Comparison of ENCODE assay signal across 8 mouse cellular contexts in the genomic region with DNA sequence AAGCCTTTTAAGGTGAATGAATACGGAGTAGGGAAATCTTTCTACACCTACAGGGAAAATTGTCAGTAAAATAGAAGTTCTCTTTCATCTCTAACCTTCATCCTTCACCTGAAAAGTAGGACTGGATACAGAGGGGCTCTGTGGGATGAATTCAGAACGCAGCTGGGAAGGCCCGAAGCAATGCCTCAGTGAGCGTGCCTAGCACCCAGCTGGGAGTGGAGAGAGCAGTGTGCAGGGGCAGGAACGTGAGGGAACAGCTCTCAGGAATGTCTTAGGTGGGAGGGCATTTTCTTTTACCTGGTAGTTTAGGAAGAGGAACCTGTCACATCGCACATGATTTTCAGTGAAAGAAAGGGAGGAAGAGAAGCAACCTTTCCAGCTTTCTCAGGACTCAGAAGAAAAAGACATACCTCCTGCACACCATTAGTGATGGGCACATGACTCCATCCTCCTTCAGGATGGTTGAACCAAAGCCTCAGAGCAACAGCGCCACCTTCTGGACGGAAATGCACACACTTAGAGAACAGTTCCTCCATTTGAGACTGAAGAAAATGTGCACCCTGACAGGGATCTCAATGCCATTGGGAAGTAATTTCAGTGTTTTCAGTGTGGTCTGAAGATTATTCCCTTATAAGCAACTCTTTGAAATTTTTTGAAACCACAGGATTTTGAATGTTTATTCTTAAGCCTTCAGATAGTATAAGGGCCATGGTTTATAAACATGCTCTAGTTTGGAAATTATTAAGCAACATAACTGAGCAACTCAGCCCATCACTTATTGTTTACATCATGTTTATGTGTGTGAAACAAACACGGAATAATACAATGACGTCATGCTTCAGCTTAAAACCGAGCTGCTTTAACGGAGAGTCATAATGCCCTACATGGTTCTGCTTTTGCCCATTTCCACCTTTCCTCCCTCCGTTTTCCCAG.
DNase-seq lines count a peak whose midpoint lies in the region; ATAC-seq and TF ChIP-seq lines count a peak whose summit lies in the region.

No protein-coding gene starts in this region.

- no peaks in the 10 kb centered on the region for H3K4me1 ChIP-seq in thymus, adult 2 months (replicated peaks; ENCODE audit: control insufficient read depth, insufficient read depth, low read length)
- H3K4me1 ChIP-seq in intestine, postnatal 0 days (replicated peaks; ENCODE audit: control insufficient read depth, insufficient read depth, low read length) = 0 out of 2 replicates have a peak, but pooled peaks cover 4% of the 10 kb centered on the region
- H3K4me1 ChIP-seq in midbrain, embryonic 16.5 days (ENCODE audit: control insufficient read depth, insufficient read depth, low read length) = no peaks in the 10 kb centered on the region
- H3K4me1 ChIP-seq in stomach, embryonic 15.5 days = no peaks in the 10 kb centered on the region

- TF ChIP-seq POLR2A in thymus, adult 2 months (IDR thresholded peaks at IDR 0.05; ENCODE audit: control insufficient read depth, extremely low read depth, insufficient read depth, low read length, poor library complexity) = no peak

- TF ChIP-seq CTCF in thymus, adult 2 months (IDR thresholded peaks at IDR 0.05; ENCODE audit: borderline replicate concordance, control insufficient read depth, extremely low read depth, insufficient read depth, low read length, poor library complexity) = no peak
- TF ChIP-seq CTCF in intestine, postnatal 0 days (IDR thresholded peaks at IDR 0.05; ENCODE audit: low read depth) = peak; percentile 97

- H3K4me3 ChIP-seq in thymus, adult 2 months (ENCODE audit: control insufficient read depth, insufficient read depth, low read length) = no peak overlapping the region
- no peak overlapping the region for H3K4me3 ChIP-seq in intestine, postnatal 0 days (ENCODE audit: low read depth, low read length)
- H3K4me3 ChIP-seq in midbrain, embryonic 16.5 days (ENCODE audit: low read depth, low read length) = no peak overlapping the region
- no peak overlapping the region for H3K4me3 ChIP-seq in stomach, embryonic 15.5 days (replicated peaks)

- H3K9ac ChIP-seq in intestine, postnatal 0 days (ENCODE audit: low read depth, low read length) = no peak overlapping the region
- H3K9ac ChIP-seq in midbrain, embryonic 16.5 days (ENCODE audit: low read depth, low read length) = no peak overlapping the region
- H3K9ac ChIP-seq in stomach, embryonic 15.5 days = no peak overlapping the region

- H3K4me2 ChIP-seq in intestine, postnatal 0 days (replicated peaks; ENCODE audit: low read depth) = no peak overlapping the region
- H3K4me2 ChIP-seq in midbrain, embryonic 16.5 days (ENCODE audit: low read length) = no peak overlapping the region
- H3K4me2 ChIP-seq in stomach, embryonic 15.5 days = no peak overlapping the region

- H3K9me3 ChIP-seq in intestine, postnatal 0 days (ENCODE audit: control insufficient read depth) = no peaks in the 10 kb centered on the region
- H3K9me3 ChIP-seq in midbrain, embryonic 16.5 days (replicated peaks; ENCODE audit: control insufficient read depth, low read length, poor library complexity, severe bottlenecking) = no peaks in the 10 kb centered on the region
- no peaks in the 10 kb centered on the region for H3K9me3 ChIP-seq in stomach, embryonic 15.5 days

- 37% methylated on average over 13 of the region's 13 CpGs for WGBS in thymus, adult 2 months
- WGBS in intestine, postnatal 0 days = 30% methylated on average over 13 of the region's 13 CpGs
- 25% methylated on average over 13 of the region's 13 CpGs for WGBS in midbrain, embryonic 16.5 days
- WGBS in stomach, embryonic 15.5 days = 28% methylated on average over 13 of the region's 13 CpGs

- ATAC-seq in intestine, postnatal 0 days = peak; percentile 65
- ATAC-seq in midbrain, embryonic 16.5 days = peak; percentile 86
- peak; percentile 39; the same call in 1 of the 2 replicates for ATAC-seq in stomach, embryonic 15.5 days (ENCODE audit: insufficient read depth, low FRiP score, low read depth)

- no peaks in the 10 kb centered on the region for H3K27me3 ChIP-seq in thymus, adult 2 months (ENCODE audit: control insufficient read depth, insufficient read depth, low read length)
- no peaks in the 10 kb centered on the region for H3K27me3 ChIP-seq in intestine, postnatal 0 days (replicated peaks; ENCODE audit: control insufficient read depth, insufficient read depth, low read length)
- no peaks in the 10 kb centered on the region for H3K27me3 ChIP-seq in midbrain, embryonic 16.5 days (ENCODE audit: control insufficient read depth, insufficient read depth, low read depth, low read length)
- no peaks in the 10 kb centered on the region for H3K27me3 ChIP-seq in stomach, embryonic 15.5 days (replicated peaks)

- no peak overlapping the region for H3K27ac ChIP-seq in thymus, adult 2 months (ENCODE audit: control insufficient read depth, insufficient read depth, low read length)
- H3K27ac ChIP-seq in intestine, postnatal 0 days (ENCODE audit: low read depth, low read length) = no peak overlapping the region
- H3K27ac ChIP-seq in midbrain, embryonic 16.5 days (ENCODE audit: low read length) = no peak overlapping the region
- H3K27ac ChIP-seq in stomach, embryonic 15.5 days = no peak overlapping the region

- no peaks in the 10 kb centered on the region for H3K36me3 ChIP-seq in thymus, adult 2 months (ENCODE audit: control insufficient read depth, insufficient read depth, low read length)
- H3K36me3 ChIP-seq in intestine, postnatal 0 days (ENCODE audit: control insufficient read depth, insufficient read depth) = no peaks in the 10 kb centered on the region
- no peaks in the 10 kb centered on the region for H3K36me3 ChIP-seq in midbrain, embryonic 16.5 days (ENCODE audit: control insufficient read depth, insufficient read depth, low read length)
- no peaks in the 10 kb centered on the region for H3K36me3 ChIP-seq in stomach, embryonic 15.5 days

- intact Hi-C loops in left cerebral cortex, postnatal 4 days (cut with DNase I) = loop anchor here (5.0 kb wide), 2 partner anchors 230 to 530 kb away; no protein-coding TSS in a partner anchor

- DNase-seq in thymus, adult 2 months = peak; percentile 3
- DNase-seq in thymus, adult 18-20 months = no peak
- DNase-seq in embryo, embryonic 10 days (ENCODE audit: low spot score) = peak; percentile 95
- peak; percentile 9 for DNase-seq in gastrocnemius, postnatal 25 days
- DNase-seq in left cerebral cortex, postnatal 4 days = peak; percentile 75

Comparison
In these comparisons a context has a peak if more than half of its experiments do, and no peak if none do; other contexts are left out.
1. DNase-seq: peak in thymus, adult 2 months (single experiment), embryo, embryonic 10 days (single experiment), gastrocnemius, postnatal 25 days (single experiment) and left cerebral cortex, postnatal 4 days (single experiment); none in thymus, adult 18-20 months (0 of 2).
2. Peak in every context shown above with its lines, with median percentiles within 50 percentile points of each other: ATAC-seq.